In the genomic region with DNA sequence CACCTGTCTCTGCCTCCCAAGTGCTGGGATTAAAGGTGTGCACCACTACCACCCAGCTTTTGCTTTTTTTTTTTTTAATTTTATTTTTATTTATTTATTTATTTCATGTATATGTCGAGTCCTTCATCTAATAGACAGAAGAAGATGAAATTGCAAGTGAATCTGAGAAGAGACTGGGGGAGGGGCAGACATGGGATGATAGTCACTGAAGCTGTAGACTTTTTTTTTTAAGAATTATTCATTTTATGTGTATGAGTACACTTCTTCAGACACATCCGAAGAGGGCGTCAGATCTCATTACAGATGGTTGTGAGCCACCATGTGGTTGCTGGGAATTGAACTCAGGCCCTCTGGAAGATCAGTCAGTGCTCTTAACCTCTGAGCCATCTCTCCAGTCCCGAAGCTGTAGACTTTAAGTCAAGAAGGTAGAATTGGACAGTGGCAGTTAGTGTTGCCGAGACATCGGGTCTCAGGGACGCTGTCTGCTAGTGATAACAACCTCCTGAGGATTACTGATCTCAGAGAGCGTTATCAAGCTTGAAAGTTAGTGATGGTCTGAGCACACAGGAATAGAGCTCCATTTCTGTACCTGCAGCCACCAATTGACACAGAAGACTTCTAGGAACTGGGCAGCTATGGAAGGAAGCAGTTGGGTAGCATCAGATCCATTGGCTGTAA, we compare ENCODE assay signal across 30 mouse cellular contexts. TPM values are rescaled to one million over a fixed set of nuclear protein-coding genes. Genes with fewer than 3 reads are reported as not detected.
DNase-seq lines count a peak whose midpoint lies in the region; ATAC-seq lines count a peak whose summit lies in the region.
"Had no signal": no experiment of that assay in that cellular context is flagged by ENCODE, and none has a peak within 500 bp of the region (broad histone marks: within the 10 kb centered on the region; RNA-seq: fewer than 3 reads in every experiment).

No protein-coding gene starts in this region.

- H3K4me1 ChIP-seq in liver, embryonic 11.5 days (replicated peaks; ENCODE audit: control insufficient read depth, insufficient read depth, low read length): peaks cover 12% of the 10 kb centered on the region
- peaks cover 17% of the 10 kb centered on the region for H3K4me1 ChIP-seq in liver, embryonic 16.5 days (ENCODE audit: control insufficient read depth, low read depth, low read length)
- H3K4me1 ChIP-seq: embryonic facial prominence, embryonic 13.5 days; hindbrain, embryonic 15.5 days; limb, embryonic 10.5 days; limb, embryonic 15.5 days; midbrain, embryonic 13.5 days; neural tube, embryonic 13.5 days had no signal

- peak overlapping the region; percentile 44 for H3K27ac ChIP-seq in liver, embryonic 11.5 days (ENCODE audit: low read depth, low read length)
- H3K27ac ChIP-seq in liver, embryonic 16.5 days (ENCODE audit: low read length): peak overlapping the region; percentile 83
- H3K27ac ChIP-seq: embryonic facial prominence, embryonic 13.5 days; forebrain, embryonic 12.5 days; heart, adult 2 months; hindbrain, embryonic 10.5 days; hindbrain, embryonic 15.5 days; layer of hippocampus, adult 2 months; limb, embryonic 10.5 days; limb, embryonic 15.5 days; lung, embryonic 15.5 days; midbrain, embryonic 13.5 days; neural tube, embryonic 13.5 days had no signal

- no peaks in the 10 kb centered on the region for H3K36me3 ChIP-seq in liver, embryonic 11.5 days (ENCODE audit: control insufficient read depth, insufficient read depth, low read length)
- H3K36me3 ChIP-seq in liver, embryonic 16.5 days (ENCODE audit: control insufficient read depth, insufficient read depth): no peaks in the 10 kb centered on the region
- H3K36me3 ChIP-seq: embryonic facial prominence, embryonic 13.5 days; forebrain, embryonic 12.5 days; hindbrain, embryonic 10.5 days; hindbrain, embryonic 15.5 days; limb, embryonic 10.5 days; limb, embryonic 15.5 days; lung, embryonic 15.5 days; midbrain, embryonic 13.5 days; neural tube, embryonic 13.5 days had no signal

- DNase-seq in c-Kit-positive CD71-positive TER-119-positive erythroid progenitor cells, embryonic 14.5 days (ENCODE audit: low spot score): peak; percentile 74
- no peak for DNase-seq in liver, embryonic 11.5 days (ENCODE audit: low spot score)
- DNase-seq in cerebellum, adult 8-10 months: no peak
- no peak for DNase-seq in spleen, adult 12 weeks (ENCODE audit: low spot score)
- DNase-seq in B cell, adult 2 months: no peak
- no peak for DNase-seq in embryo, embryonic 9.5 days (ENCODE audit: extremely low spot score)
- DNase-seq: adrenal gland, postnatal 14 days; cerebellum, adult 2 months; cerebellum, postnatal 25 days; embryo, embryonic 11 days; forebrain, postnatal 0 days; heart, adult 2 months; heart, postnatal 14 days; kidney, adult 18-20 months; kidney, postnatal 36 days; right cerebral cortex, postnatal 4 days had no signal

- no peaks in the 10 kb centered on the region for H3K9me3 ChIP-seq in liver, embryonic 11.5 days (ENCODE audit: control insufficient read depth, low read length)
- H3K9me3 ChIP-seq in liver, embryonic 16.5 days (replicated peaks; ENCODE audit: control insufficient read depth, low read length): no peaks in the 10 kb centered on the region
- H3K9me3 ChIP-seq: embryonic facial prominence, embryonic 13.5 days; forebrain, embryonic 12.5 days; hindbrain, embryonic 10.5 days; hindbrain, embryonic 15.5 days; limb, embryonic 10.5 days; limb, embryonic 15.5 days; lung, embryonic 15.5 days; megakaryocyte, embryonic 14.5 days; midbrain, embryonic 13.5 days; neural tube, embryonic 13.5 days had no signal

- 47% methylated on average over 8 of the region's 8 CpGs for WGBS in liver, embryonic 11.5 days
- 24% methylated on average over 8 of the region's 8 CpGs for WGBS in liver, embryonic 16.5 days (ENCODE audit: insufficient replicate concordance)

- H3K9ac ChIP-seq in liver, embryonic 11.5 days (ENCODE audit: low read depth, low read length): no peak overlapping the region
- no peak overlapping the region; the same call in 1 of the 2 replicates for H3K9ac ChIP-seq in liver, embryonic 16.5 days (ENCODE audit: low read depth, low read length)
- H3K9ac ChIP-seq: embryonic facial prominence, embryonic 13.5 days; forebrain, embryonic 12.5 days; forebrain, postnatal 0 days; hindbrain, embryonic 15.5 days; limb, embryonic 15.5 days; lung, embryonic 15.5 days; midbrain, embryonic 13.5 days; neural tube, embryonic 13.5 days had no signal

- no peak overlapping the region for H3K4me3 ChIP-seq in liver, embryonic 11.5 days (ENCODE audit: low read depth, low read length)
- no peak overlapping the region for H3K4me3 ChIP-seq in liver, embryonic 16.5 days (ENCODE audit: low read depth, low read length)
- H3K4me3 ChIP-seq: embryonic facial prominence, embryonic 13.5 days; erythroblast, embryonic 14.5 days; forebrain, embryonic 12.5 days; heart, adult 2 months; hindbrain, embryonic 10.5 days; hindbrain, embryonic 15.5 days; layer of hippocampus, adult 2 months; limb, embryonic 10.5 days; limb, embryonic 15.5 days; lung, embryonic 15.5 days; megakaryocyte, embryonic 14.5 days; midbrain, embryonic 13.5 days; neural tube, embryonic 13.5 days had no signal

- no peaks in the 10 kb centered on the region for H3K27me3 ChIP-seq in liver, embryonic 11.5 days (replicated peaks; ENCODE audit: control insufficient read depth, insufficient read depth, low read length)
- no peaks in the 10 kb centered on the region for H3K27me3 ChIP-seq in liver, embryonic 16.5 days (ENCODE audit: control insufficient read depth, insufficient read depth, low read depth, low read length)
- H3K27me3 ChIP-seq: embryonic facial prominence, embryonic 13.5 days; hindbrain, embryonic 15.5 days; limb, embryonic 15.5 days; lung, embryonic 15.5 days; megakaryocyte, embryonic 14.5 days; midbrain, embryonic 13.5 days; neural tube, embryonic 13.5 days had no signal

- peak; percentile 91 for ATAC-seq in liver, embryonic 11.5 days (replicated peaks; ENCODE audit: low FRiP score)
- ATAC-seq in liver, embryonic 16.5 days (ENCODE audit: low read depth): peak; percentile 89
- ATAC-seq: forebrain, postnatal 0 days; midbrain, embryonic 13.5 days had no signal

- peak overlapping the region; percentile 33 for H3K4me2 ChIP-seq in liver, embryonic 11.5 days
- H3K4me2 ChIP-seq in liver, embryonic 16.5 days (ENCODE audit: low read depth, low read length): peak overlapping the region; percentile 43
- H3K4me2 ChIP-seq: embryonic facial prominence, embryonic 13.5 days; forebrain, embryonic 12.5 days; hindbrain, embryonic 15.5 days; limb, embryonic 15.5 days; lung, embryonic 15.5 days; midbrain, embryonic 13.5 days; neural tube, embryonic 13.5 days had no signal

RNA-seq across cellular contexts. Expression of a gene that starts 8.5 kb away (rescaled TPM):
- 4.2 and 4.8 TPM in 2 replicates for polyA plus RNA-seq in liver, embryonic 11.5 days (2014; fragmentation: Nextera tagmentation; extraction: Ambion mirVana)
- 2.2 and 2.7 TPM in 2 replicates for polyA plus RNA-seq in liver, embryonic 16.5 days (2015; fragmentation: Nextera tagmentation; extraction: Ambion mirVana)

RNA-seq across cellular contexts. Expression of a gene that starts 50.9 kb away (rescaled TPM):
- 42.2 and 53.9 TPM in 2 replicates for polyA plus RNA-seq in liver, embryonic 11.5 days (2014; fragmentation: Nextera tagmentation; extraction: Ambion mirVana)
- polyA plus RNA-seq in liver, embryonic 16.5 days (2015; fragmentation: Nextera tagmentation; extraction: Ambion mirVana): 22.5 and 23.0 TPM in 2 replicates

RNA-seq across cellular contexts. Expression of a gene that starts 51.2 kb away (rescaled TPM):
- polyA plus RNA-seq in liver, embryonic 11.5 days (2014; fragmentation: Nextera tagmentation; extraction: Ambion mirVana): 318 and 355 TPM in 2 replicates
- polyA plus RNA-seq in liver, embryonic 16.5 days (2015; fragmentation: Nextera tagmentation; extraction: Ambion mirVana): 214 and 238 TPM in 2 replicates

RNA-seq across cellular contexts. Expression of a gene that starts 54.2 kb away (rescaled TPM):
- 2.4 and 2.8 TPM in 2 replicates for polyA plus RNA-seq in liver, embryonic 11.5 days (2014; fragmentation: Nextera tagmentation; extraction: Ambion mirVana)
- 1.3 and 1.4 TPM in 2 replicates for polyA plus RNA-seq in liver, embryonic 16.5 days (2015; fragmentation: Nextera tagmentation; extraction: Ambion mirVana)
- polyA plus RNA-seq: C2C12; erythroblast, embryonic 14.5 days had no signal
